Mouse (Mus musculus): Measurements from ENCODE around the gene Stab2. TPM values are rescaled to one million over a fixed set of nuclear protein-coding genes. Genes with fewer than 3 reads are reported as not detected.

The Stab2 gene
- total RNA-seq, 2 experiments from 2014 or later, result 0.78 to 1.3 TPM

GRCm38 (mm10) chr10:86890166-86890930 is 117.5 kb downstream of the Stab2 start:
- DNase-seq, result peak; percentile 27

DNA sequence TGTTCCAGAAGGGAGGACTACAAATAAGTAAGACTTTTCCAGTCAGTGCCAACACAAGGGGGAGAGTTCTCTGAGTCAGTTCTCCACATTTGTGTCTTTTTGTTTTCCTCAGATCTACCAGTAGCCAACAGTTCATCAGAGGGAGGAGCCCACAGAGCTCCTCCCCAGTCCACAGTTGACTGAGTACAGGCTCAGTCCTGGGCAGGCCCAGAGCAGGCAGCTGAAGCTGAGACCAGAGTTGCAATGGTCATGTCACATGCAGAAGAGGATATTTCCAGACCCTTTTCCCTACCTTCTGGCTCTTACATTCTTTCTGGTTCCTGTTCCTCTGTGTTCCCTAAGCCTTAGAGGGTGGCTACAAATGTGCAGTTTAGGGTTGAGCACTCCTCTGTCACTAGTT is 118.4 kb downstream of the Stab2 start:
- DNase-seq, result no peak

GRCm38 (mm10) chr10:86886434-86886833 is 121.4 kb downstream of the Stab2 start:
- DNase-seq, result no peak

- DNase-seq, result no peak
Observed at GRCm38 (mm10) chr10:86881448-86881847, 126.4 kb downstream of the Stab2 start.

DNA sequence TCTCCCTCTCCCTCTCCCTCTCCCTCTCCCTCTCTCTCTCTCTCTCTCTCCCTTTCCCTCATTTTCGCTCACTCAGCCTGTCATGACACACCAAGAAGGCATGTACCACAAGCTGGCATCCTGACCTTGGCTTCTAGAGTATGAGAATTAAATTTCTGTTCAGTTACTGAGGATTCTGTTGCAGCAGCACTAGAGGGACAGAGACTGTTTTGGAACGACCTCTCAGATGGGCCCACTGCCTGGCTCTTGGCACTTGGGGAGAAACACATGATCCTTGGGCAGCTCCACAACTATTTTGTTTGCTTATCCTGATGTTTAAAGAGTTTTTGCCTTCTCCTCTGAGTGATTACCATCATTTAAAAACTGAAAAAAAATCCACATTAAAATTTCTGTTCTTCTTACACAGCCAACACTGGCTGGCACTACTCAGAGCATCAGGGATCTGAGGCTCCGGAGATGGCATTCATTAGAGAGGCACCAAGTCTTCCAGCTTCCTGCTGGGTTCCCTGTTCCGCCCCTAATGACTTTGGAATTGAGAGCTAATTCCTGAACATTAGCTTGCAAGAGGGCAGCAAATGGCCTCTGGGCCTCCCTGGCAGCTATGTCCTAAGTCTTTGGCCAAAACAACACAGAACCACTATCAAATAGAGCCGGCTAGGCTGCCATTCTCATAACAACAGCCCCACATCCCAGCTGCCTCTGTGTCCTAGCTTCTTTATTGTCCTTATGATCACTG is 127.6 kb downstream of the Stab2 start:
- peak; percentile 76 for DNase-seq

DNA sequence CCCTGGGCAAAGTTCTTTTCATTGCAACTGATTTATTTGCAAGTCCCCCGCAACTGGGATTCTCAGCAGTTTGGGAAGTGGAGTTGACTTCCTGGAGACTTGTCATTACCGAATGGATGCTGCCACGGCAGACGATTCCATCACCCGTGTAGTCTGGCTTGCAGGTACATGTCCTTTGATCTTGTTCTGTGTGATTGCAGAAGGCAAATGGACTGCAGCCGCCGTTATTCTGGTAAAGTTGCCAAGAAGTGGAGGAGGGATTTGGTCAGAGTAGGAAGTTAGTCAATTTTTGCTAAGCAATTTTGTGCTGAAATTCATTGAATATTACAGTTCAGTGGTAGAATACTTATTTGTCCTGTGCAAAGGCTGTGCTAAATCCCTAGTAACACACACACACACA is 129.1 kb downstream of the Stab2 start:
- DNase-seq, result no peak

- DNase-seq, result peak; percentile 29
Observed at GRCm38 (mm10) chr10:86872591-86872990, 135.2 kb downstream of the Stab2 start.

DNA sequence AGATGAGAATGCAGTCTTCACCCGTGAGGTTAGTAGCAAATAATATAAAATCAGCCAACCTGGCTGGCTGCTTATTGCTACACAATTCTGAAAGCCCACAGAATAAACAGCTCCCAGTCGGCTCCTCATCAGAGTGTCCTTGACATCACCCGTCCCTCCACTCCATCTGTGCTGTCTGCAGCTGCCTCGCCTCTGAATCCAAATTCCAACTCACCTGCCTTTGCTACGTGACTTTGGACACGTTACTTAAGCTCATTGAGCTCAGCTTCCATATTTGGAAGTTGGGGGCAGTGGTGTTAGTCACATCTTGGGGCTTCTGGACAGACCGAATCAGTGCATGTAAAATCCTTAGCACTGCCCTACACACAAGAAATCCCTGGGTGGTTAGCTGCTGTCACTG is 135.7 kb downstream of the Stab2 start:
- DNase-seq, result no peak

- no peak for DNase-seq
Observed at GRCm38 (mm10) chr10:86863429-86863828, 144.4 kb downstream of the Stab2 start.

GRCm38 (mm10) chr10:86862496-86862895 is 145.3 kb downstream of the Stab2 start:
- no peak for DNase-seq

DNA sequence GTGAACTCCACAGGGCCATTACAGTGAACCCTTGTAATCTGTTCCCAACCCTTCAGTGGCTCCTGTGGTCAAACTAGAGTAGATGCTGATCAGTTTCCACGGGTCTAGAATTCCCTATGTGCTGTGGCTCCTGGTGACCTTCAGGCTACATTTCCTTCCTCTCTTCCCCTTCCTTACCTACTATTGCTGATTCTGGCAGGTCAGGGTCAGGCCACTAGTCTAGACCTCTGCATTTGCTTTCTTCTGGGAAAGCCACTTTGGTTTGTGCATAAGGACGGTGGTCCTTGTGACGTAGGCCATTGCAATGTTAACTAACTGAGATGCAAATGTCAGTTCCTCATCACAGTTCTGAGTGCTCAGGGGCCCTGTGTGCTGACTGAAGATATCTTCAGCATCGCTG is 147.4 kb downstream of the Stab2 start:
- DNase-seq, result no peak

- DNase-seq, result no peak
Observed at GRCm38 (mm10) chr10:86853433-86853832, 154.4 kb downstream of the Stab2 start.

- no peak for DNase-seq
Observed at GRCm38 (mm10) chr10:86852160-86852559, 155.7 kb downstream of the Stab2 start.

DNA sequence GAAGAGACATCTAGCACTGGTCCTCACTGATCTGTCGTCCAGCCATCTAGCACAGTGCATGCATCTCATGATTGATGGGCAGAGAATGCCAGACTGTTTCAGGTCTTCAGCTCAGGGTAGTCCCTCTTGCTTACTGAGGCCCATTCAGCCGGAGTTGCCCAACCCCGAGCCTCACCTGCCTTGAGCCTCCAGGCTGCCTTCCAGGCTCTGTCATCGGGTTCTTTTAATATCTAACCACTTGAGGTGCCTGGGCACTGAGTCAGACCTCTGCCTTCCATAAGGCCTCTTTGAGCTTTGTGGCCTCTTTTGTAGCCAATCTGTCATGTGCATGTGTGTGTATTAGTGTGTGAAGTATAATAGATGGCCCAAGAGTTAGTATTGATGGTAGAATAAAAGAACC is 158.3 kb downstream of the Stab2 start:
- DNase-seq, result no peak

- no peak for DNase-seq
Observed at GRCm38 (mm10) chr10:86849087-86849486, 158.7 kb downstream of the Stab2 start.

- no peak for DNase-seq
Observed at GRCm38 (mm10) chr10:86846926-86847467, 160.8 kb downstream of the Stab2 start.

- no peak for DNase-seq
Observed at GRCm38 (mm10) chr10:86842659-86843058, 165.2 kb downstream of the Stab2 start.

DNA sequence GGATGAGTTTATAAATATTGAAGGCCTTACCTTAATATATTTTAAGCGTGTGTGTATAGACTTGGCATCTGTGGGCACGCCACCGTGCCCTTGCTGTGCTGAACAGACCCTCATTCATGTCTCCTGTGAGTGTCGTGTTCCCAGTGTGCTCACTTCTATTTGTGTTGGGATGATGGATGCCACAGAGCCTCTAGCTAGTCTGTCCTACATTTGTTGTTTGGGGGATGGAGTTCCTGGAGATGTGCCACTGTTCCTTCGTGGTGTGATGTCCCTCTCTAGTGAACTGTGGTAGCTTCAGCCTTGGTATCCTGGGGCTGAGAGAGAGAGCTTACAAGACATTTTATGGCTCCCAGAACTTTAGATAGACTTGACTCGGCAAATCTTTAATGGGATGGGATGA is 169.0 kb downstream of the Stab2 start:
- DNase-seq, result no peak

DNA sequence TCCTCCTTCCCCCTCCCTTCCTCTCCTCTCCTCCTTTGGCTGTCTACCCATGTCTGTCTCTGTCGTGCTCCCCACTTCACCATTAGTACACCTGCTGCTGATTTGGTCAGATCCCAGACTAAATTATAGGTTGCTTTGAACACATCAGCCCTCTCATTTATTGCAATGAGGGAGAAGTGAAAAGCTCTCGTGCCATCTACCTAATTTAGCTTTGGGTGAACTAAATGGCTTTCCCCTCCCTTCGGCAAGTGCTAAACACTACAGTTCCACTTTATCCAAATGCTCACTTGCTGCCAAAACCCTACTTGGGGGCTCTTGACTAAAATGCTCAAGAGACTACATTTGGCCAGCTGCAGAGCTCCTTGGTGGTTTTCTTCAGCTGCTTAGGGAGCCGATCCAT is 171.0 kb downstream of the Stab2 start:
- no peak for DNase-seq

- DNase-seq, result no peak
Observed at GRCm38 (mm10) chr10:86829515-86829914, 178.3 kb downstream of the Stab2 start.

GRCm38 (mm10) chr10:86828221-86829135 is 179.3 kb downstream of the Stab2 start:
- DNase-seq, result no peak

GRCm38 (mm10) chr10:86826929-86827328 is 180.9 kb downstream of the Stab2 start:
- DNase-seq, result no peak
